Mouse (Mus musculus) heart, postnatal 0 days (tissue): ENCODE data around the gene 1700010B08Rik.

Source experiments
- CTCF ChIP-seq: IDR thresholded peaks from 2 replicates; pipeline ENCODE4 v1.5.1; 2016; ENCODE audit warnings: antibody characterized with exemption, control low read depth, low read depth
- EP300 ChIP-seq: IDR thresholded peaks from 2 replicates; pipeline ENCODE4 v1.6.1; 2016; ENCODE audit warnings: antibody characterized with exemption, low read depth

DNA sequence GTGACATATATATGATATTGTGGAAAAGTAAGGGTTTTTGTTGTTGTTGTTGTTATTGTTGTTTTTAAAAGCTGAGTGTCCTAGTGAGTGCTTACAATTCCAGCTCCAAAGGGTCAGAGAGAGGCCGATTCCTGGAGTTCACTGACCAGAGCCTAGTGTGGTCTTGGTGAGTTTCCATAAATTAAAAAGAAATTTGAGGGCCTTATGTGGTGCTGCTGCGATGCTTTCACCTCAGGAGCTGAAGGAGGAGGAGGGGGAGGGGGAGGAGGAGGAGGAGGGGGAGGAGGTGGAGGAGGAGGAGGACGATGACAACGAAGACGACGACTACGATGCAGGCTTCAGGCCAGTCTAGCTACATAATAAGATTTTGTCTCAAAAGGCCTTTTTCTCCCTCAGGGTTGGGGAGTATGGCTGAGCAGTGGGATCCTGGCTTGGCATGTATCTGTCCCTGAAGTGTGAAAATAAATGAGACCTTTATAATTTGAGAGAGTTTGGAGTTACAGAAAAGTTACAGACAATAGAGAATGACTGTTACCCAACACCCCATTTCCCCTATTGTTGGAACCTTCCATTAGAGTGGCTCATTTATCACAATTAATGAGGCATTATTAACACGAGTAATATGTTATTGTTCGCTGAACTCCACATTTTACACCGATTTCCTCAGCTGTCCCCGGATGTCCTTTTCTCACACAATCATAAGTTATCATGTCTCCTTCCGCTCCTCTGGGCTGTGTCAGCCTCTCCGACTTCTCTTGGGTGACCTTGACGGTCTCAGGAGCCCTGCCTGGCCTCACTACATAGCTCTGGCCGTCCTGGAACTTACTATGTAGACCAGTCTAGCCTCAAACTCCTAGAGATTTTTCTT lies 6.0 kb downstream of the 1700010B08Rik start:
- no peak for TF ChIP-seq CTCF
- no peak for TF ChIP-seq EP300
